Mouse (Mus musculus) 3T3-L1 (cell line): ENCODE measurements at regions not wholly inside any gene's neighbourhood (a gene's known extent, or its start where the extent isn't known, plus 50 kb on each side); places are given as distances from the start of the nearest gene placed in this dataset.
"Not testable (repeated sequence)": the region's sequence is repeated elsewhere in the genome, so short reads cannot be mapped to it uniquely, and the experiment has no call there.

ENCODE experiments used
- DNase-seq: peaks from one replicate; pipeline ENCODE4 v3.0.0-alpha.2; 2015; ENCODE audit warnings: low read depth, low spot score

GRCm38 (mm10) chr10:10270297-10270696, 201.8 kb downstream of the Adgb start:
- no peak for DNase-seq

GRCm38 (mm10) chr10:10252540-10253318, 219.4 kb downstream of the Adgb start:
- DNase-seq: peak; percentile 80

GRCm38 (mm10) chr10:10252136-10252535, 220.0 kb downstream of the Adgb start:
- peak; percentile 82 for DNase-seq

- DNase-seq: peak; percentile 43
Observed at GRCm38 (mm10) chr10:10234894-10235523, 237.1 kb downstream of the Adgb start.

GRCm38 (mm10) chr10:10224582-10225144, 247.5 kb downstream of the Adgb start:
- DNase-seq: peak; percentile 80

- DNase-seq: no peak
Observed at GRCm38 (mm10) chr10:10219726-10220125, 252.4 kb downstream of the Adgb start.

- peak; percentile 5 for DNase-seq
Observed at GRCm38 (mm10) chr10:10216892-10217291, 255.2 kb downstream of the Adgb start.

- DNase-seq: no peak
Observed at GRCm38 (mm10) chr10:10215376-10215775, 256.8 kb downstream of the Adgb start.

GRCm38 (mm10) chr10:10208354-10208753, 263.8 kb downstream of the Adgb start:
- no peak for DNase-seq

GRCm38 (mm10) chr10:10205805-10206520, 266.2 kb downstream of the Adgb start:
- no peak for DNase-seq

- no peak for DNase-seq
Observed at GRCm38 (mm10) chr10:10203982-10204381, 268.1 kb downstream of the Adgb start.

GRCm38 (mm10) chr10:10190308-10190707, 281.8 kb downstream of the Adgb start:
- no peak for DNase-seq

- DNase-seq: no peak
Observed at GRCm38 (mm10) chr10:10188113-10188512, 284.0 kb downstream of the Adgb start.

- DNase-seq: no peak
Observed at GRCm38 (mm10) chr10:10186721-10187120, 285.4 kb downstream of the Adgb start.

- no peak for DNase-seq
Observed at GRCm38 (mm10) chr10:10185298-10185883, 284.5 kb upstream of the Stxbp5 start.

GRCm38 (mm10) chr10:10184386-10184785, 283.5 kb upstream of the Stxbp5 start:
- no peak for DNase-seq

- not testable (repeated sequence) for DNase-seq
Observed at GRCm38 (mm10) chr10:10177037-10177436, 276.2 kb upstream of the Stxbp5 start.
